Mouse (Mus musculus) erythroblast, embryonic 14.5 days (primary cell): Measurements from ENCODE around the gene Ydjc.

Experiments
- GATA1 ChIP-seq: IDR thresholded peaks from 2 replicates; pipeline ENCODE4 v1.6.1; 2012; ENCODE audit warnings: low read length, inconsistent platforms, mixed read lengths
- TAL1 ChIP-seq: IDR thresholded peaks from 3 replicates; pipeline ENCODE4 v1.6.1; 2012; ENCODE audit warnings: low read length, inconsistent platforms, mixed read lengths

GRCm38 (mm10) chr16:17132906-17133200, 11.6 kb upstream of the Ydjc start:
- TF ChIP-seq GATA1: no peak
- TF ChIP-seq TAL1: no peak
